Mouse (Mus musculus): ENCODE measurements around the gene Tbl3. TPM values are rescaled to one million over a fixed set of nuclear protein-coding genes. Genes with fewer than 3 reads are reported as not detected.
A peak's percentile ranks its signal among the peaks of the same experiment; 100 is the strongest.

Gene Tbl3
- polyA plus RNA-seq, 1 experiment from 2014 or later: 120 TPM

DNA sequence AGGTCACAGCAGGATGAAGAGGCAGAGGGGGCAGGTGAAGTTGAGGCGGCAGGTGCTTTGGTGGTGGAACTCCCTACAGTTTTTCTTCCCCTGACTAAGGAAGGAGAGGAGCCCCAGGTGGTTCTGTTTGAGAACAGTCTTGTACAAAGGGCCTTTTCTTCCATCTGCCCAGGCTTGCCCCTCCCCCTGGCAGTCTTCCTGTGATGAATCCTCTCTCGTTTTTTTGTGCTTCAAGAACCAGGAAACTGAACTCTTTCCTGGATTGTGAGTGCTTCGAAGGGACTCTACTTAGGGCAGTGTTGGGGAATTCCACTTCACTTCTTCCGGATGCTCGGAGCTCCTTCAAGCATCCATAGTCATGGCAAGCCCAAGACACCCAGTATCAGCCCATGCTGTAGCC, 9.5 kb downstream of the Tbl3 start:
- Histone ChIP-seq H3K9me3 (ENCODE audit: control insufficient read depth, low read length) (no peaks in the 10 kb centered on the region), H3K4me1 (ENCODE audit: control insufficient read depth, insufficient read depth, low read length) (peaks cover 9% of the 10 kb centered on the region; the same call in 1 of the 2 replicates), H3K36me3 (ENCODE audit: control insufficient read depth, insufficient read depth, low read length) (peaks cover 22% of the 10 kb centered on the region), H3K4me3 (ENCODE audit: low read depth, low read length) (no peak overlapping the region), H3K9ac (ENCODE audit: low read length) (no peak overlapping the region), H3K4me2 (ENCODE audit: low read depth, severe bottlenecking) (0 out of 2 replicates have a peak overlapping the region, but pooled peaks have one; percentile 7), H3K27ac (replicated peaks; ENCODE audit: low read depth, low read length) (no peak overlapping the region), H3K27me3 (ENCODE audit: control insufficient read depth, insufficient read depth, low read length) (no peaks in the 10 kb centered on the region)
- DNase-seq (ENCODE audit: low spot score): no peak
- WGBS: 32% methylated on average over 5 of the region's 5 CpGs
- ATAC-seq (ENCODE audit: insufficient number of reproducible peaks, low FRiP score, low TSS enrichment, low read depth): no peak

DNA sequence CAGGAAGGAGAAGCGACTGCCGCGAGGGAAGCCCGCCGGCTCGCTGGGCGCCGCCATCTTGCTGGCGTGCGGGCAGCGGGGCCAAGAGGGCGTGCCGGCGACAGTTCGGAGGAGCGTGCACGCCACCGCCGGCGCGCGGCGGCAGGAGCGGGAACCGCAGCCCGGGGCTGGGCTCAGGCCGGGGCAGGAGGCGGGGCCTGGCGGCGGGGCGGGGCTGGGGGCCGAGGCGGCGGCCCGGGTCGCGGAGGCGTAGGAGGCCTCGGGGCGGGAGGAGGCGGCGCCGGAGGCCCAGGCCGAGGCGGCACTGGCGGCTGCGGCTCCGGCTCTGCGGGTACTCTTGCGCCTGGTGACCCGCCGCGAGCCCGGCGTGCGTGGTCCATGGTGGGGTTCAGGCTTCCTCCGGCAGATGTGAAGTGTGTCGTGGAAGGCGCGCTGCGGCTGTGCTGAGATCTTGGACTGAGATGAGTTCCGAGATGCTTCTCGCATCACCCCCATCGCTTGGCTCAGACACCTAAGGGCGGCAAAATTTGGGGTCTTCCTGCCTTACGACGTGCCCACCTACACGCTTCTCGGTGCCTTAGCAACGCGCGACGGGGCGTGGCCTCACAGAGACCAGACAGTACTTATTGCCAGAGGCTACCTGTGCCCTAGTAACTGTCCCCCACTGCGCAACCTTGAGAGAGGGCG, 11.3 kb downstream of the Tbl3 start, which contains the start of the genes Gfer and Noxo1:
Gene Gfer (minus strand): TSS at position 146 of the 687 bp plus-strand sequence.
Gene Noxo1 (plus strand): TSS at position 224 of the 687 bp plus-strand sequence.
- Histone ChIP-seq H3K4me1 (ENCODE audit: control insufficient read depth, insufficient read depth, low read length) (peaks cover 9% of the 10 kb centered on the region; the same call in 1 of the 2 replicates), H3K9ac (ENCODE audit: low read length) (peak within 1 kb of the TSS; percentile 79), H3K27ac (replicated peaks; ENCODE audit: low read depth, low read length) (peak within 1 kb of the TSS; percentile 75), H3K4me2 (ENCODE audit: low read depth, severe bottlenecking) (peak within 1 kb of the TSS; percentile 87), H3K9me3 (ENCODE audit: control insufficient read depth, low read length) (no peaks in the 10 kb centered on the region), H3K36me3 (ENCODE audit: control insufficient read depth, insufficient read depth, low read length) (peaks cover 16% of the 10 kb centered on the region), H3K27me3 (ENCODE audit: control insufficient read depth, insufficient read depth, low read length) (no peaks in the 10 kb centered on the region), H3K4me3 (ENCODE audit: low read depth, low read length) (peak within 1 kb of the TSS; percentile 88)
- under 1% methylated on average over 42 of the region's 76 CpGs for WGBS
- DNase-seq (ENCODE audit: low spot score) (peak; percentile 87), ATAC-seq (ENCODE audit: insufficient number of reproducible peaks, low FRiP score, low TSS enrichment, low read depth) (peak; percentile 84)

DNA sequence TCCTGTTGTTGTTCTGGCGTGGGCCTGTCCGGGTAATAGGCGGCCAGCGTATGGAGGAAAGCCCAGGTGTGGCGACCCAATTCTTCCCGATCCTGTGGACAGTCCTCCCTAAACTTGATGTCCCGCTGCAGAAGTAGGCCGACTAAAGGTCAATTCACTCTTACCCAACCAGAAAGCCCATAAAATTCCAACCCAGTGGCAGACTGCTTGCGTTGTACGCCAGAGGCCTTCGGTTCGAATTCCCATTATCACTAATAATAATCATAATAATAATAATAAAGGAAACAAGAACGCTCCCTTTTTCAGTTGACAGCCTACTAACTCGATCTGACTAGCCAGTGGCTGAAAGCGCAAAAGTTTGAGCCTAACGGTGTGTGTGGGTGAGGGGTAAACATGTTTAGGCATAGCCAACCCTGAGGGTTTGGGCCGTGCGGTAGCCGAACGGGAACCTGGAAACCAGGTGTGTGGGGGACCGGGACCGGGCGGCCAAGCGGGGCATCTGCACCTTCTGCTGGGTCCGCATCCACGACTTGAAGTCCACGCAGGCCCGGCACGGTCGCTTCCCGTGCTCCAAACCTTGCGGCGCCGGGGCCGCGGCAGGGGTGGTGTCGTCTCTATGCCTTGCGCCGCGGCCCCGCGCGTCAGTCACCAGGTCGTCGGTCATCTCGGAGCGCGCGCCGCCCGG, 12.0 kb downstream of the Tbl3 start:
- no peaks in the 10 kb centered on the region for H3K9me3 ChIP-seq (ENCODE audit: control insufficient read depth, low read length)
- peaks cover 3% of the 10 kb centered on the region for H3K27me3 ChIP-seq (ENCODE audit: control insufficient read depth, insufficient read depth, low read length)
- H3K4me3 ChIP-seq (ENCODE audit: low read depth, low read length): peak overlapping the region; percentile 88
- peaks cover 10% of the 10 kb centered on the region for H3K36me3 ChIP-seq (ENCODE audit: control insufficient read depth, insufficient read depth, low read length)
- H3K4me1 ChIP-seq (ENCODE audit: control insufficient read depth, insufficient read depth, low read length): peaks cover 9% of the 10 kb centered on the region; the same call in 1 of the 2 replicates
- H3K27ac ChIP-seq (replicated peaks; ENCODE audit: low read depth, low read length): peak overlapping the region; percentile 75
- peak overlapping the region; percentile 79 for H3K9ac ChIP-seq (ENCODE audit: low read length)
- ATAC-seq (ENCODE audit: insufficient number of reproducible peaks, low FRiP score, low TSS enrichment, low read depth): peak; percentile 34; the same call in 1 of the 2 replicates
- 5% methylated on average over 51 of the region's 51 CpGs for WGBS
- H3K4me2 ChIP-seq (ENCODE audit: low read depth, severe bottlenecking): peak overlapping the region; percentile 87
- peak; percentile 55 for DNase-seq (ENCODE audit: low spot score)

DNA sequence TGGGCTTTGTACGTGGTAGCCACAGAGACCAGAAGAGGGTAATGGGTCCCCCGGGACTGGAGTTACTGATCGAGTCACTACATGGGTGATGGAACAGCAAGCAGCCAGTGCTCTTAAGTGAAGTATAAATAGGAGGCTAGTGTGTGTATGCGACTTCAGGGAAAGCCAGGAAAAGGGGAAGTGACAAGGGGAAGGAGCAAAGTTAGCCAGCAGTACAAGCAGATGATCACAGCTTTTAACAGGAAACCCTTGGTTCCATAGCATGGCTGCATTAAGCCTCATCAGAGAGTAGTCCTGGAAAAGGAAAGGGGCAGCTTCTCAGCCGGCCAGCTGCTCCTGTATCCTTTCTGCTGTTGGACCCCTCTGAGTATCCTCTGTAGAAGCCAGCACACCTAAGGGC, 15.1 kb downstream of the Tbl3 start:
- ATAC-seq (ENCODE audit: insufficient number of reproducible peaks, low FRiP score, low TSS enrichment, low read depth): no peak
- H3K9ac ChIP-seq (ENCODE audit: low read length): no peak overlapping the region
- peaks cover 34% of the 10 kb centered on the region for H3K27me3 ChIP-seq (ENCODE audit: control insufficient read depth, insufficient read depth, low read length)

DNA sequence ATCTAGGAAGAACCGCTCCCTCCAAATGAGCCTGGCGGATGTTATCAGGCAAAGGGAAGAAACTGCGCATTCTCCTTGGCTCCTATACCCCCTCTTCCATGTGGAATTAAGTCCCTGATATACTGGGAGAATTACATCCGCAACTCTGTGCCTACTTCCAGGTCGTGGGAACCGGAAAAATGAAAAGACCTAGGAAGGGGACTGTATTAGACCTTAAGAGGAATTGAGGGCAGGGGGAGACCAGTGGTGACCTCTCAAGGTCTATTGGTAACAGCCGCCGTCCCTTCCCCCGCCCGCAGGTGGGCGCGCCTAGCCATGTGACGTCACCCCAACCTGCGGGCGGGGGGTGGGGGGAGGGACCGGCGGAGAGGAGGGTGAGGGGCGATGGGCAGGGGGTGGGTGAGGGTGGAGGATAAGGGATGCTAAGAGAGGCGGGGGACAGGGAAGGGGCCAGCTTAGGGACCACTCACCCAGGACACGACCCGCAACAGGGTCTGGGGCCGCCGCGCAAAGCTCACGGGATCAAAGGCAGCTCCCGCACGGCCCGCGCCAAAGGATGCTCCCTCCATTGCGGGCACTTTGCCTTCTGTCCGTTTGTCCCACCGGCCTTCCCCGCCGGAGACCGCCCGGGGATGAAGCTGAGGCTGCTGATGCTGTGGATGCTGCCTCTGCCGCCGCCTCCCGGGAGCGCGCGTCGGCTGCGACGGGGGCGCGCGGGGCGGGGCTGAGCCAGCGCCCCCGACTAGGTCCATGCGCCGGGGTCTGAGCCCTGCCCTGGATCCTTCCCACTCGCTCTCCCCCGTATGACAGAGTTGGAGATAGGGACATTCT, 18.0 kb downstream of the Tbl3 start, which contains the start of gene Syngr3:
Gene Syngr3 (minus strand): TSS at position 705 of the 831 bp plus-strand sequence.
- no peak within 1 kb of the TSS for H3K27ac ChIP-seq (replicated peaks; ENCODE audit: low read depth, low read length)
- peak within 1 kb of the TSS; percentile 94 for H3K4me2 ChIP-seq (ENCODE audit: low read depth, severe bottlenecking)
- peaks cover 36% of the 10 kb centered on the region for H3K27me3 ChIP-seq (ENCODE audit: control insufficient read depth, insufficient read depth, low read length)
- under 1% methylated on average over 55 of the region's 55 CpGs for WGBS
- H3K4me3 ChIP-seq (ENCODE audit: low read depth, low read length): peak within 1 kb of the TSS; percentile 68
- peaks cover 7% of the 10 kb centered on the region for H3K36me3 ChIP-seq (ENCODE audit: control insufficient read depth, insufficient read depth, low read length)
- 0 out of 2 replicates have a peak, but pooled peaks cover 5% of the 10 kb centered on the region for H3K4me1 ChIP-seq (ENCODE audit: control insufficient read depth, insufficient read depth, low read length)
- no peaks in the 10 kb centered on the region for H3K9me3 ChIP-seq (ENCODE audit: control insufficient read depth, low read length)
- ATAC-seq (ENCODE audit: insufficient number of reproducible peaks, low FRiP score, low TSS enrichment, low read depth): no peak
- peak within 1 kb of the TSS; percentile 60 for H3K9ac ChIP-seq (ENCODE audit: low read length)
- DNase-seq (ENCODE audit: low spot score): peak; percentile 53

More for the DNA sequence above, 15.1 kb downstream of the Tbl3 start:
- no peak overlapping the region for H3K4me2 ChIP-seq (ENCODE audit: low read depth, severe bottlenecking)
- H3K9me3 ChIP-seq (ENCODE audit: control insufficient read depth, low read length): no peaks in the 10 kb centered on the region
- H3K36me3 ChIP-seq (ENCODE audit: control insufficient read depth, insufficient read depth, low read length): peaks cover 7% of the 10 kb centered on the region
- no peak overlapping the region for H3K27ac ChIP-seq (replicated peaks; ENCODE audit: low read depth, low read length)
- H3K4me1 ChIP-seq (ENCODE audit: control insufficient read depth, insufficient read depth, low read length): peaks cover 14% of the 10 kb centered on the region; the same call in 1 of the 2 replicates
- 94% methylated on average over 5 of the region's 5 CpGs for WGBS
- no peak overlapping the region for H3K4me3 ChIP-seq (ENCODE audit: low read depth, low read length)
- no peak for DNase-seq (ENCODE audit: low spot score)

DNA sequence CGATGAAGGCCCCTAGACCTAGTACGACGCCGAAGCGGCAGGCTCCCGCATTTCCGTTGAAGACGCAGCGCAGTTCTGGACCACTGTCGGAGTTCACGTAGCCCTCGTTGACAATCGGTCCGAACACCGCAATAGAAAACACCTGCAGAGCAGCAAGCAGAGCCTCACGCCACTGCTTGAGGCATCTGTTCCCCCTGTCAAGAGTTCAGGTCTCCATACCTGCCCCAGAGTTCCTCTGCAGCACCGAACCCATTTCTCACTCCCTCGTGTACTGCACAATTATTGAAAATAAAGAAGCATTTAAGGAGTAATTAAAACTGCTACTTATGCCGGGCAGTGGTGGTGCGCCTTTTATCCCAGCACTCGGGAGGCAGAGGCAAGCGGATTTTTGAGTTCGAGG, 19.9 kb downstream of the Tbl3 start:
- Histone ChIP-seq H3K27me3 (ENCODE audit: control insufficient read depth, insufficient read depth, low read length) (peaks cover 36% of the 10 kb centered on the region), H3K36me3 (ENCODE audit: control insufficient read depth, insufficient read depth, low read length) (peaks cover 6% of the 10 kb centered on the region), H3K9ac (ENCODE audit: low read length) (no peak overlapping the region), H3K4me3 (ENCODE audit: low read depth, low read length) (peak overlapping the region; percentile 12), H3K9me3 (ENCODE audit: control insufficient read depth, low read length) (no peaks in the 10 kb centered on the region), H3K4me2 (ENCODE audit: low read depth, severe bottlenecking) (peak overlapping the region; percentile 30), H3K27ac (replicated peaks; ENCODE audit: low read depth, low read length) (no peak overlapping the region), H3K4me1 (ENCODE audit: control insufficient read depth, insufficient read depth, low read length) (0 out of 2 replicates have a peak, but pooled peaks cover 5% of the 10 kb centered on the region)
- DNase-seq (ENCODE audit: low spot score) (no peak), ATAC-seq (ENCODE audit: insufficient number of reproducible peaks, low FRiP score, low TSS enrichment, low read depth) (no peak)
- WGBS: 19% methylated on average over 23 of the region's 23 CpGs

DNA sequence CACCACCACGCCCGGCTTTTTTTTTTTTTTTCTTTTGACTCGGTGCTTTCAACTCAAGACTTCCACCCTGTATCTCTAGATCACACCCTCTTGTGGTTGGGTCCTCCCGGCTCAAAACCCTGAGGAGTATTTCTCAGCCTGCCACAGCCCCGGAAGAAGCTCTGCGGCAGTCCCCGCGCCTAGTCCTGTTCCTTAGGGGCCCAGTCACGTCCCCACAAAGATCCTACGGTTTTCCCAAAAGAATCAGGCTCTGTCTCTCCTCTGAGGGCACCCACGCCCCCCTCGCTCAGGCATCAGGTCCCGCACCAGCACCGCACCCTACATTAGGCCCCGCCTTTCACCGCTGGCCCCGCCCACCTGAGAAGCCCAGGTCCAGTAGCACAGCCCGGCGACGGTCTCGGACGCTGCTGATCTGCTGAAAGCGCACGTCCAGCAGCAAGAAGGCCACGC, 20.3 kb downstream of the Tbl3 start:
- ATAC-seq (ENCODE audit: insufficient number of reproducible peaks, low FRiP score, low TSS enrichment, low read depth) (no peak), DNase-seq (ENCODE audit: low spot score) (peak; percentile 59)
- Histone ChIP-seq H3K9me3 (ENCODE audit: control insufficient read depth, low read length) (no peaks in the 10 kb centered on the region), H3K4me3 (ENCODE audit: low read depth, low read length) (peak overlapping the region; percentile 12), H3K4me1 (ENCODE audit: control insufficient read depth, insufficient read depth, low read length) (0 out of 2 replicates have a peak, but pooled peaks cover 5% of the 10 kb centered on the region), H3K27ac (replicated peaks; ENCODE audit: low read depth, low read length) (no peak overlapping the region), H3K4me2 (ENCODE audit: low read depth, severe bottlenecking) (peak overlapping the region; percentile 30), H3K9ac (ENCODE audit: low read length) (no peak overlapping the region), H3K36me3 (ENCODE audit: control insufficient read depth, insufficient read depth, low read length) (peaks cover 2% of the 10 kb centered on the region; the same call in 1 of the 2 replicates), H3K27me3 (ENCODE audit: control insufficient read depth, insufficient read depth, low read length) (peaks cover 36% of the 10 kb centered on the region)
- WGBS: under 1% methylated on average over 24 of the region's 25 CpGs
